Mouse (Mus musculus): ENCODE measurements around the gene Chst8. TPM values are rescaled to one million over a fixed set of nuclear protein-coding genes. Genes with fewer than 3 reads are reported as not detected.

Chst8 gene
- polyA plus RNA-seq, 1 experiment from 2014 or later: 18.3 TPM

DNA sequence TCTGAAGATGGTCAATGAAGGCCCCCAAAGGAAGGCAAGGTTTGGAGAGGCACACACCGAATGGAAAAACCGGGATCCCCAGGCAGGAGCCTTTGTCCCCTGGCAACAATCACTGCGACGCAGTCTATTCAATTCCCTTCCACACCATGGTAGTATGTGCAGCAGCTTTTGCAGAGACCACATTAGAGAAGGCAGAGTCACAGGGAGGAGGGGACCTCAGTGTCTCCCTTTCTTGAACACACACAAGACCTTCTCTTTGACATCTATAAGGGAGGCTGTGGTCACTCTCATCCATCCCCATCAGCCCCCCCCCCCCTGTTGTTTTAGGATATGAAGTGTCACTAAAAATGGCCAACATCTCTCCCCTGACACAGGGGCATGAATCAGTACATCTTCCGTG, 39.2 kb downstream of the Chst8 start:
- ATAC-seq (ENCODE audit: low FRiP score): peak; percentile 60; the same call in 1 of the 2 replicates
- Histone ChIP-seq H3K36me3 (no peaks in the 10 kb centered on the region), H3K27ac (peak overlapping the region; percentile 74), H3K4me2 (peak overlapping the region; percentile 40), H3K9me3 (no peaks in the 10 kb centered on the region), H3K27me3 (no peaks in the 10 kb centered on the region), H3K4me1 (replicated peaks) (peaks cover 37% of the 10 kb centered on the region), H3K4me3 (no peak overlapping the region), H3K9ac (no peak overlapping the region)
- 37% methylated on average over 5 of the region's 5 CpGs for WGBS

DNA sequence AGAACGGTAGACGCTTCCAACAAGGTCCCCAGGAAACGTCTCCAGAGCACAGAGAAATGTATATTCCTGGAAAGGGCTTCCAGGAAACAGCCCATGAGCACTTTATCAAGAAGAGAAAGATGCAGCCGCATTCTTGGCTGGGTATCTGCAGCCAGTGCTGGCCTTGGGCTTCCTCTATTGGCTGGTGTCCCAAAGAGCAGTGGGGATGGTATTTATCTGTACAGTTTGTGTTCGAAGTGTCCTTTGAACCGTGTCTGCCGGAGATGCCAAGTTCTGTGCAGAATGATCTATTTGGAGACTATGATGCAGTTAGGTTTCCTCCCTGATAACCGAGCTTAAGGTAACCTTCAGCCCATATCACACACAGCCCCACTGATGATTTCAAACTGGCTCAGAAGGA, 43.0 kb downstream of the Chst8 start:
- Histone ChIP-seq H3K4me2 (no peak overlapping the region), H3K4me3 (no peak overlapping the region), H3K4me1 (replicated peaks) (peaks cover 28% of the 10 kb centered on the region), H3K36me3 (no peaks in the 10 kb centered on the region), H3K27me3 (no peaks in the 10 kb centered on the region), H3K9ac (no peak overlapping the region), H3K9me3 (no peaks in the 10 kb centered on the region), H3K27ac (no peak overlapping the region)
- WGBS: 71% methylated on average over 8 of the region's 8 CpGs
- ATAC-seq (ENCODE audit: low FRiP score): no peak

- H3K36me3 ChIP-seq: no peaks in the 10 kb centered on the region
- peak overlapping the region; percentile 85 for H3K27ac ChIP-seq
- no peaks in the 10 kb centered on the region for H3K27me3 ChIP-seq
- ATAC-seq (ENCODE audit: low FRiP score): peak; percentile 75
- H3K9me3 ChIP-seq: no peaks in the 10 kb centered on the region
- peak overlapping the region; percentile 8; the same call in 1 of the 2 replicates for H3K4me2 ChIP-seq
- 34% methylated on average over 18 of the region's 18 CpGs for WGBS
- H3K4me1 ChIP-seq (replicated peaks): peaks cover 29% of the 10 kb centered on the region
- peak overlapping the region; percentile 49 for H3K9ac ChIP-seq
- no peak overlapping the region for H3K4me3 ChIP-seq
Observed at GRCm38 (mm10) chr7:34764250-34765148, 48.0 kb downstream of the Chst8 start.

- no peak overlapping the region for H3K9ac ChIP-seq
- H3K9me3 ChIP-seq: no peaks in the 10 kb centered on the region
- H3K27ac ChIP-seq: peak overlapping the region; percentile 69
- no peaks in the 10 kb centered on the region for H3K36me3 ChIP-seq
- no peak for ATAC-seq (ENCODE audit: low FRiP score)
- H3K27me3 ChIP-seq: no peaks in the 10 kb centered on the region
- H3K4me1 ChIP-seq (replicated peaks): peaks cover 30% of the 10 kb centered on the region
- H3K4me3 ChIP-seq: no peak overlapping the region
- H3K4me2 ChIP-seq: no peak overlapping the region
- WGBS: 39% methylated on average over 7 of the region's 7 CpGs
Observed at GRCm38 (mm10) chr7:34759378-34759822, 53.1 kb downstream of the Chst8 start.

GRCm38 (mm10) chr7:34758721-34759120, 53.8 kb downstream of the Chst8 start:
- 62% methylated on average over 3 of the region's 3 CpGs for WGBS
- no peak overlapping the region for H3K4me2 ChIP-seq

DNA sequence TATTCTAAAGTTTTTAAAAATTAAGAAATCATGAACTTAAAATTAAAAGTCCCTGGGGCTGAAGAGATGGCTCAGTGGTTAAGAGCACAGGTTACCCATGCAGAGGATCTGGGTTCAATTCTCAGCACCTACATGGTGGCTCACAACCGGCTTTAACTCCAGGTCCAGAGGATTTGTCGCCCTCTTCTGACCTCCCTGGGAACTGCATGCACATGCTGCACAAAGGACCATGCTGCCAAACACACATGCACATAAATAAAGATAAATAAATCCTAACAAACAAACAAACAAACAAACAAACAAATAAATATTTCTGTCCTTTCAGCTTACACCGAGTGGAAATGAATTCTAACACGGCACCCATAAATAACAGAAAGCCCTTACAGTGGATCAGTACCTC, 55.0 kb downstream of the Chst8 start:
- 74% methylated on average over 4 of the region's 4 CpGs for WGBS

More at GRCm38 (mm10) chr7:34758721-34759120, 53.8 kb downstream of the Chst8 start:
- Histone ChIP-seq H3K9me3 (no peaks in the 10 kb centered on the region), H3K9ac (0 out of 2 replicates have a peak overlapping the region, but pooled peaks have one; percentile 26), H3K36me3 (no peaks in the 10 kb centered on the region), H3K4me1 (replicated peaks) (peaks cover 30% of the 10 kb centered on the region), H3K27ac (peak overlapping the region; percentile 69), H3K27me3 (no peaks in the 10 kb centered on the region), H3K4me3 (no peak overlapping the region)
- no peak for ATAC-seq (ENCODE audit: low FRiP score)

GRCm38 (mm10) chr7:34753140-34753886, 59.2 kb downstream of the Chst8 start:
- Histone ChIP-seq H3K9me3 (no peaks in the 10 kb centered on the region), H3K4me2 (peak overlapping the region; percentile 28), H3K27me3 (no peaks in the 10 kb centered on the region), H3K4me1 (replicated peaks) (peaks cover 36% of the 10 kb centered on the region), H3K9ac (0 out of 2 replicates have a peak overlapping the region, but pooled peaks have one; percentile 14), H3K36me3 (no peaks in the 10 kb centered on the region), H3K27ac (peak overlapping the region; percentile 74), H3K4me3 (no peak overlapping the region)
- 37% methylated on average over 32 of the region's 32 CpGs for WGBS
- ATAC-seq (ENCODE audit: low FRiP score): peak; percentile 69; the same call in 1 of the 2 replicates

More for the DNA sequence above, 55.0 kb downstream of the Chst8 start:
- no peak overlapping the region for H3K27ac ChIP-seq
- ATAC-seq (ENCODE audit: low FRiP score): no peak
- H3K9me3 ChIP-seq: no peaks in the 10 kb centered on the region
- H3K9ac ChIP-seq: no peak overlapping the region
- H3K4me2 ChIP-seq: no peak overlapping the region
- H3K36me3 ChIP-seq: no peaks in the 10 kb centered on the region
- H3K4me3 ChIP-seq: no peak overlapping the region
- H3K27me3 ChIP-seq: no peaks in the 10 kb centered on the region
- peaks cover 37% of the 10 kb centered on the region for H3K4me1 ChIP-seq (replicated peaks)

- Histone ChIP-seq H3K4me2 (no peak overlapping the region), H3K9me3 (no peaks in the 10 kb centered on the region), H3K9ac (peak overlapping the region; percentile 19; the same call in 1 of the 2 replicates), H3K27me3 (no peaks in the 10 kb centered on the region), H3K4me3 (no peak overlapping the region), H3K4me1 (replicated peaks) (peaks cover 33% of the 10 kb centered on the region), H3K27ac (peak overlapping the region; percentile 40), H3K36me3 (no peaks in the 10 kb centered on the region)
- 22% methylated on average over 10 of the region's 10 CpGs for WGBS
- ATAC-seq (ENCODE audit: low FRiP score): no peak
Observed at GRCm38 (mm10) chr7:34752151-34752762, 60.3 kb downstream of the Chst8 start.

- WGBS: 37% methylated on average over 7 of the region's 7 CpGs
- H3K36me3 ChIP-seq: no peaks in the 10 kb centered on the region
- no peak overlapping the region for H3K27ac ChIP-seq
- no peak overlapping the region for H3K9ac ChIP-seq
- ATAC-seq (ENCODE audit: low FRiP score): no peak
- no peak overlapping the region for H3K4me3 ChIP-seq
- H3K9me3 ChIP-seq: no peaks in the 10 kb centered on the region
- H3K27me3 ChIP-seq: 0 out of 2 replicates have a peak, but pooled peaks cover 4% of the 10 kb centered on the region
- H3K4me1 ChIP-seq (replicated peaks): peaks cover 48% of the 10 kb centered on the region
- H3K4me2 ChIP-seq: no peak overlapping the region
Observed at GRCm38 (mm10) chr7:34750350-34750749, 62.2 kb downstream of the Chst8 start.

- H3K9ac ChIP-seq: no peak overlapping the region
- H3K9me3 ChIP-seq: no peaks in the 10 kb centered on the region
- H3K27me3 ChIP-seq: 0 out of 2 replicates have a peak, but pooled peaks cover 4% of the 10 kb centered on the region
- H3K4me3 ChIP-seq: no peak overlapping the region
- H3K36me3 ChIP-seq: no peaks in the 10 kb centered on the region
- ATAC-seq (ENCODE audit: low FRiP score): no peak
- WGBS: 48% methylated on average over 3 of the region's 3 CpGs
- H3K27ac ChIP-seq: no peak overlapping the region
- no peak overlapping the region for H3K4me2 ChIP-seq
- H3K4me1 ChIP-seq (replicated peaks): peaks cover 51% of the 10 kb centered on the region
Observed at GRCm38 (mm10) chr7:34749753-34750152, 62.8 kb downstream of the Chst8 start.

GRCm38 (mm10) chr7:34748501-34748900, 64.0 kb downstream of the Chst8 start:
- ATAC-seq (ENCODE audit: low FRiP score): no peak
- WGBS: 77% methylated on average over 4 of the region's 4 CpGs
- H3K4me1 ChIP-seq (replicated peaks): peaks cover 42% of the 10 kb centered on the region

DNA sequence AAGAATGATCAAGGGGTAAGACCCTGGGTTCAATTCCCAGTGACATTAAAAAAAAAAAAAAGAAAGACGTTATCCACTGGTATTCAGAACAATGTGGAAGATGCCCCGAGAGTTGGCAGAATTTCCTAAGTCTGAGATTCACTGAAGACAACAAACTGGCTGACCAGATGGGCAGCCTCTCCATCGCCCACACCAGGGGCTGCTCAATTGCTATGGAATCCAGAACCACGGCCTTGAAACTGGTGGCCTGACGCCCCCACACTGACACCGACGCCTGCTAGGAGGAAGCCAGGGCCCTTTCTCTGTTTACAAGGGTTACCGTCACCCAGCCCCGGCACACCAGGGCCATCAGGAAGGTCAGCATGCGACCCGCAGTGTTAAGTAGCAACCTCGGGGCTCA, 64.8 kb downstream of the Chst8 start:
- Histone ChIP-seq H3K36me3 (no peaks in the 10 kb centered on the region), H3K4me3 (no peak overlapping the region), H3K4me2 (no peak overlapping the region), H3K9me3 (no peaks in the 10 kb centered on the region), H3K4me1 (replicated peaks) (peaks cover 34% of the 10 kb centered on the region), H3K27me3 (0 out of 2 replicates have a peak, but pooled peaks cover 4% of the 10 kb centered on the region), H3K27ac (no peak overlapping the region), H3K9ac (no peak overlapping the region)
- 72% methylated on average over 12 of the region's 12 CpGs for WGBS
- no peak for ATAC-seq (ENCODE audit: low FRiP score)

More at GRCm38 (mm10) chr7:34748501-34748900, 64.0 kb downstream of the Chst8 start:
- no peak overlapping the region for H3K27ac ChIP-seq
- H3K4me3 ChIP-seq: no peak overlapping the region
- H3K9me3 ChIP-seq: no peaks in the 10 kb centered on the region
- H3K4me2 ChIP-seq: no peak overlapping the region
- H3K36me3 ChIP-seq: no peaks in the 10 kb centered on the region
- no peak overlapping the region for H3K9ac ChIP-seq
- H3K27me3 ChIP-seq: 0 out of 2 replicates have a peak, but pooled peaks cover 4% of the 10 kb centered on the region
